Mouse (Mus musculus) R1 (cell line): ENCODE results near the gene Srprb.
A peak's percentile ranks its signal among the peaks of the same experiment; 100 is the strongest.

Experiments
- DNase-seq: peaks from one replicate; pipeline ENCODE4 v3.0.0-alpha.2; 2018; ENCODE audit warnings: low read depth, low spot score

Srprb gene

DNA sequence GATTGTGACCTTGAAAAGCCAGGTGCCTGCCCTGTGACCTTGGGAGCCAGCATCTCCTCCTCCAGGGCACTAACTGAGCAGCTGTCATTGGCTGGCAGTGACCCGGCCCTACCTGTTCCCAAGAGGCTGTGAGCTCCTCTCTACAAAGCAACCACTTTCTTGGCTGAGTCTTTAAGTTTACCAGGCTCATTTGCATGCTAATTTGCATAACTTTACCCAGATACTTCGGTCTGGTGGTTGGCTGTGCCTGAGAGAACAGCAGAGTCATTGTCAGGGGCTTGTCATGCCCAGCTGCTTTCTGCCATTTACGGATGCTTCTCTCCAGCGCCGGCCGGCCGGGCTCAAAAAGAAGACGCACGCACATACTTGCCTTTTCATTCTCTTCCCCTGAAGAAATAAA lies 55.2 kb downstream of the Srprb start:
- DNase-seq: peak; percentile 89

GRCm38 (mm10) chr9:103146257-103146656 lies 55.7 kb downstream of the Srprb start:
- DNase-seq: no peak

DNA sequence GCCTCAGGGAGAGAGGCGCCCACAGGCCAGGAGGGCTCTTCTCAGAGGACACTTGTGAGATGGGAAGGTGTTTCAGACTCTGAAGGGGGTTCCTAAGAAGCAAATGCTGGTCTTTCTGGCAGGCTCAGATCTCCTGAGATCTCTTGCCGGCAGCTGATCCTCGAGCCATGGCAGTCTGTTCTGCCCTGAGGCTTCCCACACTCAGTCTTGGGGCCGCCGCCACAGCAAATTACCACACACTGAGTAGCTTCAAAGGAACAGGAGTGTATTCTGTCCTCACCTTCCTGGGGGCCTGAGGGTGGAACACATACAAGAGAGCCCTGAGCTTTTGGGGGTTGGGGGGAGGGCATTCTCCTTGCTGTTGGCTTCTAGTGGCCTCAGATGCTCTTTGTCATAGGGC lies 56.6 kb downstream of the Srprb start:
- DNase-seq: no peak

DNA sequence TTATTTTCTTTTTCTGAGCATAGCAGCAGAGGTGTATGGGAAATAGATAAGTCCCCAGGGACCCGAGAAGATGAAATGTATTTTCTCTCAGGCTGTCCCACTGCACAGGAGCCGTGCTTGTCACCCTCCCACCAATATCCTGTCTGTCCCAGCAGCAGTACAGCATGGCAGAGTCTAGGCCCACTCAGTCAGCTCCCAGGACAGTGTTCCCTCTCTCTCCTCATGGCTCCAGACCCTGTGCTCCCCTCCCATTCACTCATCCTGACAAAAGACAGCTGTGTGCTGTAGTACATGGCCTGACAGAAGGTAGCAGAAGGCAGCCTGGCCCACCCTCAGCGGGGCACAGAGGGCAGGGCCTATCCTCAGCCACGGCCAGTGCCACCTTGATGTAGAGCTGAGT lies 58.1 kb downstream of the Srprb start:
- no peak for DNase-seq

DNA sequence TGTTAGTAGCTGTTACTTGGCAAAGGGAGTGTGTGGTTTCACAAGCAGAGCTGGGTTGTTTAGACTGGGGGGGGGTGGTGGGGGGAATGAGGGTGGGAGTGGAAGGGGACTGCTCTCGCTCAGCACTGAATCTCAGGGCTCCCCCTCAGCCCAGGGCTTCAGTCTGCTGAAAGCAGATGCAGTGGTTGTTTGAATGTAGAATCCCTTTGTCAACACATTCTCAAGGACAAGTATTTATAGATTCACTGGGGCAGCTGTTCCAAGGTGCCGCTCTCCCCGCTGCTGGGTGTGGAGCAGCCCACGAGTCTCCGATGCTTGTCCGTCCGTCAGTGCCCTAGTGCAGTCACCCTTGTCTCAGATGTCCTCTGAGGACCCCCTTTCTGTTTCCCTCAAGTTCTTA lies 60.7 kb downstream of the Srprb start:
- no peak for DNase-seq

DNA sequence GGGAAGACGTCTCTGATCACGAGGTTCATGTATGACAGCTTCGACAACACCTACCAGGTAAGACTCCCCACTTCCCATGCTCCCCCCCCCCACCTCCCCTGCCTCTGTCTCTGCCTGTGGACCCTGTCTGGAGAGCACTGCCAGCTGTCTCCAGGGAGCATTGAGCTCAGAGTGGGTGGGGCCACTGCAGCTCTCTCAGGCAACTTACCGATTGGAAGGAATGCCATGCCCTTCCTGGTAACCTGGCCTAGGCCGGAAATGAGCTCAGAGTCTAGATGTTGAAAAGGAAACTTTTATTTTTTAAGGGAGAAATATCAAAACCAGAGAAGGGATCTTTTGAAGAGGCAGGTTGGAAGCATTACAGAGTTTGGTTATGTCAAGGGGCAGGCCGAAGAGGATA lies 61.6 kb downstream of the Srprb start:
- peak; percentile 62 for DNase-seq

DNA sequence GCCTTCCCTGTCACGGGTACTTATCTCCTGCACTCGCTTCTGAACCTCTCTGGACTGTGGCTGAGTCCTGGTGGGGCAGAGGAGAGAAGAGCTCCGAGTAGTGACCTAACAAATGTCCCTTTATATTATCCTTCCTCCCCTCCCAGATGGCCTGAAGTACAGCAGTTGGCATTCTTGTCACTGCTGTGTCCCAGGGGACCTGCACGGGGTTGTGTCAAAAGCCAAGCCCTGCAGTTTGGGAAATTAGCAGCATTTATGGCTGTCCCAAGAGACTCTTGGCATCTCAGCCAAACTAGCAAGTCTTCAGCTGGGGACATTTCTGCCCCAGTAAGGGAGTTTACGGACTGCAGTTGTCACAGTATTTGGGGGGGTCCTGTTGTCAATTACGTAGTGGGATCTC lies 62.5 kb downstream of the Srprb start:
- no peak for DNase-seq
